Mouse (Mus musculus) cerebellum, postnatal 36 days (tissue): Measurements from ENCODE around the gene Dohh.

Experiments used
- DNase-seq, 2 experiments: peaks; one replicate each; pipeline ENCODE4 v3.0.0; 2021 to 2022; ENCODE audit warnings: mixed read lengths in 2 of 2

Dohh gene

GRCm38 (mm10) chr10:81383802-81384604 lies at the start of gene Dohh, which contains the start of gene Gm48551:
TSS of gene Dohh (plus strand) at chr10:81384428.
TSS of gene Gm48551 (plus strand) at chr10:81384466.
- DNase-seq: peak; percentile 99 to 100

- no peak for DNase-seq
Observed at GRCm38 (mm10) chr10:81335393-81336340, 48.6 kb upstream of the Dohh start.

- DNase-seq: no peak
Observed at GRCm38 (mm10) chr10:81336558-81336957, 47.7 kb upstream of the Dohh start.

- no peak for DNase-seq
Observed at GRCm38 (mm10) chr10:81340551-81341332, 43.5 kb upstream of the Dohh start.

GRCm38 (mm10) chr10:81341333-81341949 lies 42.8 kb upstream of the Dohh start:
- peak; percentile 72 to 76 for DNase-seq

- DNase-seq: no peak
Observed at GRCm38 (mm10) chr10:81342686-81343505, 41.3 kb upstream of the Dohh start, which contains the start of gene Gipc3. TSS of gene Gipc3 (minus strand) at chr10:81343266.

- DNase-seq: no peak
Observed at GRCm38 (mm10) chr10:81344421-81345161, 39.6 kb upstream of the Dohh start.

- no peak for DNase-seq
Observed at GRCm38 (mm10) chr10:81345162-81345534, 39.1 kb upstream of the Dohh start.

GRCm38 (mm10) chr10:81346453-81347067 lies 37.7 kb upstream of the Dohh start:
- no peak for DNase-seq

GRCm38 (mm10) chr10:81349146-81349545 lies 35.1 kb upstream of the Dohh start:
- no peak for DNase-seq

- DNase-seq: no peak
Observed at GRCm38 (mm10) chr10:81349961-81350350, 34.3 kb upstream of the Dohh start.

GRCm38 (mm10) chr10:81350351-81351063 lies 33.7 kb upstream of the Dohh start, which contains the start of gene Hmg20b:
TSS of gene Hmg20b (minus strand) at chr10:81350480.
- DNase-seq: peak; percentile 99 to 100

GRCm38 (mm10) chr10:81351678-81352291 lies 32.4 kb upstream of the Dohh start:
- DNase-seq: no peak

GRCm38 (mm10) chr10:81354738-81355477 lies 29.3 kb upstream of the Dohh start:
- no peak for DNase-seq

GRCm38 (mm10) chr10:81355533-81355932 lies 28.7 kb upstream of the Dohh start:
- DNase-seq: no peak

GRCm38 (mm10) chr10:81356352-81356990 lies 27.8 kb upstream of the Dohh start:
- DNase-seq: no peak
